Mouse (Mus musculus) embryonic facial prominence, embryonic 11.5 days (tissue): ENCODE measurements around the gene D11Wsu47e. TPM values are rescaled to one million over a fixed set of nuclear protein-coding genes. Genes with fewer than 3 reads are reported as not detected.

Experiments used
- ATAC-seq: fragments of 200-750 bp; cut with Nextera tagmentation; replicated peaks from 2 replicates; pipeline ENCODE4 v1.8.0; 2017; ENCODE audit warnings: low read depth; ENCODE audit not compliant: insufficient number of reproducible peaks, low FRiP score, low TSS enrichment
- DNase-seq: peaks from one replicate; pipeline ENCODE4 v3.0.0-alpha.2; 2015; ENCODE audit warnings: low spot score
- H3K27ac ChIP-seq: fragments of 300-500 bp; sonication (generic); replicated peaks from 2 replicates; pipeline ENCODE4 v1.5.1; 2014; ENCODE audit warnings: mild to moderate bottlenecking, low read depth, low read length, control low read depth
- H3K27me3 ChIP-seq: fragments of 300-500 bp; sonication (generic); 2 replicates; pipeline ENCODE4 v1.6.1; 2014; ENCODE audit warnings: mild to moderate bottlenecking, low read length, moderate library complexity, mixed read lengths; ENCODE audit not compliant: control insufficient read depth, insufficient read depth
- H3K36me3 ChIP-seq: fragments of 300-500 bp; sonication (generic); replicated peaks from 2 replicates; pipeline ENCODE4 v1.6.1; 2014; ENCODE audit warnings: low read depth, mild to moderate bottlenecking, low read length, moderate library complexity, mixed read lengths; ENCODE audit not compliant: control insufficient read depth, insufficient read depth
- H3K4me1 ChIP-seq: fragments of 300-500 bp; sonication (generic); 2 replicates; pipeline ENCODE4 v1.6.1; 2014; ENCODE audit warnings: low read length, mixed read lengths; ENCODE audit not compliant: control insufficient read depth, insufficient read depth
- H3K4me2 ChIP-seq: fragments of 300-500 bp; sonication (generic); 2 replicates; pipeline ENCODE4 v1.6.1; 2014; ENCODE audit warnings: low read depth, mild to moderate bottlenecking, control low read depth, low read length, moderate library complexity
- H3K4me3 ChIP-seq: fragments of 300-500 bp; sonication (generic); 2 replicates; pipeline ENCODE4 v1.5.1; 2014; ENCODE audit warnings: low read depth, low read length, control low read depth
- H3K9ac ChIP-seq: fragments of 300-500 bp; sonication (generic); replicated peaks from 2 replicates; pipeline ENCODE4 v1.6.1; 2014; ENCODE audit warnings: mild to moderate bottlenecking, control low read depth, low read length
- H3K9me3 ChIP-seq: fragments of 300-500 bp; sonication (generic); replicated peaks from 2 replicates; pipeline ENCODE4 v1.6.1; 2016; ENCODE audit warnings: mild to moderate bottlenecking, low read length, inconsistent platforms, mixed read lengths; ENCODE audit not compliant: control insufficient read depth
- WGBS: fragments of 180-500 bp; shearing (Covaris S2); extraction: QIAGEN DNeasy Blood & Tissue Kit; methylation state at CpG from one replicate; pipeline ENCODE4 v1.1.7; 2014; 5-methylcytosine and 5-hydroxymethylcytosine counted together
- polyA plus RNA-seq: library from polyadenylated mRNA; unstranded; fragments of >200 nt; fragmentation: Nextera tagmentation; extraction: Ambion mirVana; gene quantifications from 2 replicates; pipeline ENCODE4 v1.2.1, GENCODE M21; 2014

D11Wsu47e gene
- polyA plus RNA-seq, 1 experiment from 2014 or later: 26.5 TPM

DNA sequence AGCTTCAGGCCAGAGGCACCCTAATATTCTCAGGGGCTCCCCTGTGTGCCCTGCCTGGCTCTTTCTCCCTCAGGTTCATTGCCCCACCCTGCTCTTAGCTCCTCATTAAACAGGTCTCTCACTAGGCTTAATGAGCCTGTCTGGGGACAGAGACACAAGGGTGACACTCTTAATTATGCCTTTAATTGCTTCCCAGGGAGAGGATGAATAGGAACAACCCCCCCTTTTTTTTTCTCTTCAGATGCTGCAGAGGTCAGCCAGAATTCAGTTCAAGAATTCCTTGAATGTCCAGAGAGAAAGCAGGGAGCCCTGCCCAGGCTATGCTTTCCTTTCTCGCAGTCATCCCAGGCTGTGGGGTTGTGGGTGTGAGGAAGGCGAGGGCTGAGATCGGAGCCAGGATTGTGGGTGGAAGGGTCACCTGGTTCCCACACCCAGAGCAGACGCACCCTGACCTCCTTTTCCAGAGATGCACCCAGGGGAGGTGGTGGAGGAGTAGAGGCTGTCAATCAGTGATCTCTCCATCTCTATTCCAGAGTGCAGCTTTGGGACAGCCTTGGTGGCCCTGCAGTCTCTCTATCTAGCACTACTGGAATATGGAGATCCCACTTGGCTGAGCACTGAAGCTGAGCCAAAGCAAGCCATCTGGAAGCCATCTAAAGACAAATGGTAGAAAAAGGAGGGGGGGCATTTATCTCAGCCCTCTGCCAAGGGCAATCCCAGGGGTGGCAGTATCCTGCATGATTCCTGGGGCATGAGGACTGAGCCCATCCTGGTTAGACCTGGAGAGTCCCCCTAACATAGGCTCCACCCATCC, 41.2 kb downstream of the D11Wsu47e start:
- no peak overlapping the region for H3K4me2 ChIP-seq
- no peak for DNase-seq
- no peak overlapping the region for H3K27ac ChIP-seq
- no peak overlapping the region for H3K9ac ChIP-seq
- H3K4me3 ChIP-seq: no peak overlapping the region
- H3K27me3 ChIP-seq: no peaks in the 10 kb centered on the region
- ATAC-seq: no peak
- peaks cover 17% of the 10 kb centered on the region for H3K4me1 ChIP-seq
- peaks cover 19% of the 10 kb centered on the region for H3K36me3 ChIP-seq
- 70% methylated on average over 4 of the region's 4 CpGs for WGBS
- no peaks in the 10 kb centered on the region for H3K9me3 ChIP-seq

DNA sequence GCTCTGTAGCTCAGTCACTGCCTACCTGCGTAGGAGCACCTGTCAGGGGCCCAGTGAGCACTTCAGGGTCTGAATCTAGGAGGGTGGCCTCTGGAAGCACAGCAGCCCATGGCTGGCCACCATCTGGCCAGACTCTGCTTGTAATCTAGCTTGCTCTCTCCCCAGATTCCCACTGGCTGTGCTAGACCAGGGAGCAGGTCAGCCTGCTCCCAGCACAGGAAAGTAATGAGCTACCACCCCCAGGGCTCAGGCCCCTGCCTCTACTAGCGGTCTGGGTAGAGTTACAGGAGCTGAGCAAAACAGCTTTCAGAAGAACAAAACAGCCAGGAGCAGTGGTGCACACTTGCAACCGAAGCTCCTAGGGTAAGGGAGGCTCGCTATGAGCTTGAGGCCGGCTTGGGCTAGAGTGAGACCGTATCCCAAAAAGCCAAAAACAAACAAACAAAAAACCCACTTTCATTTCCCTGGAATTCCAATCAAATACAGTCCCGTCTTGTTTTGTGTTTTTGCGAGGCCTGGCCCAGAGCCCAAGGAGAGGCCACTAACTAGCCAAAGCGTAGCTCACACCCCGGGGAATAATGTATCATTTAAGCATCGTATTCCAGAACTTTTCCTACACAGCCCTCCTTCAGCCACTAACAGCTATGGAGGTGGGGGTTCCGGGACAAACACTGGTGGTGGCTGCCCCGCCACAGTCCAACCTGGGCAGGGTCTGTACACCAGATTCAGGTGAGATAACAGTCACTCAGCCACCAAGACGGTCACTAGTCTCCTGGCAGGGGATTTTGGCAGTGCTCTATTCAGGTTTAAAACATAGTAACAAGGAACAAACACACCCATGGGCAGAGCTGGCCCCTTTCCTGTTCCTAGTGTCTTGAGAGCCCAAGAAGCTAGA, 43.0 kb downstream of the D11Wsu47e start:
- H3K4me2 ChIP-seq: no peak overlapping the region
- no peaks in the 10 kb centered on the region for H3K9me3 ChIP-seq
- H3K4me3 ChIP-seq: no peak overlapping the region
- H3K27me3 ChIP-seq: no peaks in the 10 kb centered on the region
- 68% methylated on average over 14 of the region's 14 CpGs for WGBS
- H3K9ac ChIP-seq: no peak overlapping the region
- DNase-seq: peak; percentile 32
- H3K36me3 ChIP-seq: peaks cover 19% of the 10 kb centered on the region
- H3K4me1 ChIP-seq: peaks cover 17% of the 10 kb centered on the region
- ATAC-seq: no peak
- H3K27ac ChIP-seq: no peak overlapping the region

DNA sequence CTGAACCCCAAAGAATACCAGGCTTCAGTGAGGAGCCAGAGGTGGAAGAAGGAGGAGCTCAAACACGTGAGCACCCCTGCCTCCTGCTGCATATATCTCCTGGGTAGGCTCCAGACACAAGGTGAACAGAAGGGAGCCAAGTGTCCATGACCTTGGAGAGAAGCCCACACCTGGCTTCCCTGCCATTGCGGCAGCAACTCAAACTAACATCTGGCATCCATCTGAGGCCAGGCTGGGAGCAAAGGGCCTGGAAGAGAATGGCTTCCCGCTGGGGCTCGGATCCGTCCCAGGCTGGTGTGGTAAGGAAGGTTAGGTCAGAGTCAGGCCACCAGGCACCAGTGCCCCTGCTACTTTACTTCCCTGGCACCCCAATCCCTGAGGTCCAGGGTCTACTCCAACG, 43.8 kb downstream of the D11Wsu47e start:
- no peak overlapping the region for H3K4me3 ChIP-seq
- H3K27me3 ChIP-seq: no peaks in the 10 kb centered on the region
- no peak overlapping the region for H3K27ac ChIP-seq
- no peak overlapping the region for H3K4me2 ChIP-seq
- peaks cover 19% of the 10 kb centered on the region for H3K36me3 ChIP-seq
- peaks cover 17% of the 10 kb centered on the region for H3K4me1 ChIP-seq
- DNase-seq (peak; percentile 60), ATAC-seq (no peak)
- H3K9me3 ChIP-seq: no peaks in the 10 kb centered on the region
- H3K9ac ChIP-seq: no peak overlapping the region
- 32% methylated on average over 6 of the region's 6 CpGs for WGBS

DNA sequence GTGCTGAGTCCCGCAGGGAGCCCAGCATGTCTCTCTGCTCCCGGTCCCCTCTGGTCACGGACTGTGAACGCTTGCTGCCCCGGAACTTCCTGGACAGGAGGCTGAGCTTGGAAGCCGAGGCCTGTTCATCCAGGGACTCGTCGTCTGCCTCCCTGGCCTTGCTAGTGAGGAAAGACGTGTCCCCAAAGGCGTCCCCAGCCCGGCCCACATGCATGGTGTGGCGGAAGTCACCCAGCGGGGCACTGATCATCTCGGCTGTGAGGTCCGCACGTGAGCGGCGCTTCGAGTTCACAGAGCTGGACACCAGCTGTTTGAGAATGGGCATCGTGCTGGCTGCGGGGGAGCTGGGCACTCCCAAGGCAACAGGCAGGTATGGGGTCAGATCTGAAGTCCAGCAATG, 45.0 kb downstream of the D11Wsu47e start:
- ATAC-seq (no peak), DNase-seq (no peak)
- H3K4me3 ChIP-seq: no peak overlapping the region
- 77% methylated on average over 21 of the region's 21 CpGs for WGBS
- H3K9ac ChIP-seq: no peak overlapping the region
- H3K27ac ChIP-seq: no peak overlapping the region
- H3K36me3 ChIP-seq: peaks cover 19% of the 10 kb centered on the region
- peaks cover 19% of the 10 kb centered on the region for H3K4me1 ChIP-seq
- no peaks in the 10 kb centered on the region for H3K27me3 ChIP-seq
- H3K9me3 ChIP-seq: no peaks in the 10 kb centered on the region
- no peak overlapping the region for H3K4me2 ChIP-seq

DNA sequence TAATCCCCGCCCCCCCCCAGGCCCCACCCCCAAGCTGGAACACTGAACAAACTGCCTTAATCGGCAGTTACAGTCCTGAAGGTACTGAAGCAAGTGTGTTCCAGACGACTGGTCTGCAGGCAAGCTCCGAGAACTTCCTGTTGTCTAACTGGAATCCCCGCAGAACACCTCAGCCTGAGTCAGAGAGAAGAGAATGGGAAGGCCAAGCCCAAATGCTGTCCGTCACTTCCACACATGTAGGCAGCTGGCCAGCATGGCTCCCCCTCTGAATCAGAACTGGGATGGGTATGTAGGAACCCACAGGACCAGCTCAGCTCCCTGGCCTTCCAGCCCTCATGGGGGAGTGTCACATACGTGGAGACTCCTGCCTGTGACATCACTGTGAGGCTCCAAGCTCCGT, 45.7 kb downstream of the D11Wsu47e start:
- no peak overlapping the region for H3K4me2 ChIP-seq
- no peaks in the 10 kb centered on the region for H3K27me3 ChIP-seq
- H3K4me1 ChIP-seq: peaks cover 19% of the 10 kb centered on the region
- DNase-seq (no peak), ATAC-seq (no peak)
- no peak overlapping the region for H3K9ac ChIP-seq
- no peak overlapping the region for H3K4me3 ChIP-seq
- no peak overlapping the region for H3K27ac ChIP-seq
- peaks cover 19% of the 10 kb centered on the region for H3K36me3 ChIP-seq
- 42% methylated on average over 8 of the region's 8 CpGs for WGBS
- H3K9me3 ChIP-seq: no peaks in the 10 kb centered on the region

DNA sequence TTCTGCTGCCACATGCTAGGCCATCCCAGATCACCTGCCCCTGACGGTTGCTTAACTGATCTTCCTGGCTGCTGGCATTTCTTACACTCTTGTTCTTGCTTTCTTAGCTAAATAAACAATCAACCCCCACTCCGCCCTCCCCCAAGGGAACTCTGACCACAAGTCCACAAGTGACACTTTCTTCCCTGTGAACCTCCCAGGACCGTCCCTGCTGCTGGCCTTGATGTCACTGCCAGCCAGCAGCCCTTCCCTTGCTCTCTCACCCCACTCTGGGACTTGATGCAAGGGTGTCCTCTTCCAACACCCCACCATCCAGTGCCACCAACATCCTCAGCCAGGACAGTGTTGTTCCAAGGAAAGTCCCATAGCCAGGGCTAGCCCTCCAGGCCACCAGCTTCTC, 46.7 kb downstream of the D11Wsu47e start:
- Histone ChIP-seq H3K4me3 (no peak overlapping the region), H3K4me2 (no peak overlapping the region), H3K36me3 (peaks cover 19% of the 10 kb centered on the region), H3K9me3 (no peaks in the 10 kb centered on the region), H3K27ac (no peak overlapping the region), H3K27me3 (no peaks in the 10 kb centered on the region), H3K4me1 (peaks cover 26% of the 10 kb centered on the region), H3K9ac (no peak overlapping the region)
- no peak for ATAC-seq
- 59% methylated on average over 3 of the region's 3 CpGs for WGBS
- no peak for DNase-seq

DNA sequence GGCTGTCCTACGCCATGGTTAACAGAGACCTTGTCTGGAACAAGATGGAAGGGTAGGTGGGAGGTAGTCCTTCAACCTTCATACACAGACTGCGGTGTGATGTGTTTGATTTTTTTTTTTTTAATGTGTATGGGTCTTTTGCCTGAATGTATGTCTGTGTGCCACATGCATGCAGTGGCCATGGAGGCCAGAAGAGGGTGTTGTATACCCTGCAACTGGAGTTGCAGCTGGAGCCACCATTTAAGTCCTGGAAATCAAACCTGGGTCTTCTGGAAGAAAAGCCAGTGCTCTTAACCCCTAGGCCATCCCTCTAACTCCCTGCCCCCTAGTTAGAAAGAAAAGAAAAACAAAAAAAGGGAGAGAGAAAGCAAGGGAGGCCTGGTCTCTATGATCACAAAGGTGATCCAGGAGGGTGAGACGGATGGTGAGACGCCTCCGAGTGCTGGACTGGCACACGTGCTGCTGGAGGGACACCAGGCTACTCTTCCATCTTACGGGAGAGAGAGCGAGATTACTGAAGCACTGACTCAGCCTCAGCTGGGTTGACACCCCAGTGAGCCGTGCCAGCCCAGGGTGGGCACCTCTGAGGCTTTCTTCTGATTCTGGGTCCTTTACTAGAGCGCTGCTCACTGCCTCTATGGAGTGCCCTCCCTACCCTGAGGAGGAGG, 47.9 kb downstream of the D11Wsu47e start:
- ATAC-seq (no peak), DNase-seq (no peak)
- peaks cover 22% of the 10 kb centered on the region for H3K4me1 ChIP-seq
- no peak overlapping the region for H3K9ac ChIP-seq
- H3K9me3 ChIP-seq: no peaks in the 10 kb centered on the region
- no peak overlapping the region for H3K27ac ChIP-seq
- H3K4me3 ChIP-seq: no peak overlapping the region
- H3K36me3 ChIP-seq: peaks cover 19% of the 10 kb centered on the region
- 88% methylated on average over 10 of the region's 10 CpGs for WGBS
- H3K27me3 ChIP-seq: no peaks in the 10 kb centered on the region
- H3K4me2 ChIP-seq: no peak overlapping the region
